Mouse (Mus musculus): ENCODE measurements around the gene Smarcd1. TPM values are rescaled to one million over a fixed set of nuclear protein-coding genes. Genes with fewer than 3 reads are reported as not detected.

The Smarcd1 gene
- polyA plus RNA-seq, 1 experiment: 30.9 TPM

DNA sequence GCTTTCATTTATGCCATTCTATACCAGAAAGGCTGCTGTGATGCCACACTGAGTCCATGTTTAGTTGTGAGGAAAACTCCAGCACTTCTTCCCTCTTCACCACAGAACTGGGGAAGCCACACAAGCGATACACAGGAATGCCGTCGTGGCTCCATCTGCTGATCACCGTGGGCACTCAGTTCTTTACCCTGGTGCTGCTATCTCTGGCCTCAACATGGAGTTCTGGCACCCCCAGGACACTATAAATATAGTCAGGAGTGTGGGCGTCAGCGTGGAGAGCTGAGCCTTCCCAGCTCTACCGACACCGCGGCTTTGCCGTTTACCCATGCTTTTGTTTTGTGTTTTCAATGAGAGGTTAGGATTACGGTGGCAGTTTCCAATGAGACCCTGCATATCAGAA is 34.7 kb downstream of the Smarcd1 start:
- Histone ChIP-seq H3K27me3 (ENCODE audit: control insufficient read depth, insufficient read depth, low read length) (no peaks in the 10 kb centered on the region), H3K4me1 (ENCODE audit: control insufficient read depth, insufficient read depth, low read length) (no peaks in the 10 kb centered on the region), H3K36me3 (ENCODE audit: control insufficient read depth, insufficient read depth, low read length) (peaks cover 1% of the 10 kb centered on the region; the same call in 1 of the 2 replicates), H3K4me3 (ENCODE audit: control insufficient read depth, low read depth, low read length) (no peak overlapping the region), H3K27ac (ENCODE audit: control insufficient read depth, insufficient read depth, low read depth, low read length) (no peak overlapping the region)
- TF ChIP-seq CTCF (IDR thresholded peaks at IDR 0.05; ENCODE audit: control insufficient read depth, insufficient read depth, insufficient replicate concordance, low read depth, low read length) (no peak), POLR2A (IDR thresholded peaks at IDR 0.05; ENCODE audit: control insufficient read depth, low read depth, low read length) (no peak)

DNA sequence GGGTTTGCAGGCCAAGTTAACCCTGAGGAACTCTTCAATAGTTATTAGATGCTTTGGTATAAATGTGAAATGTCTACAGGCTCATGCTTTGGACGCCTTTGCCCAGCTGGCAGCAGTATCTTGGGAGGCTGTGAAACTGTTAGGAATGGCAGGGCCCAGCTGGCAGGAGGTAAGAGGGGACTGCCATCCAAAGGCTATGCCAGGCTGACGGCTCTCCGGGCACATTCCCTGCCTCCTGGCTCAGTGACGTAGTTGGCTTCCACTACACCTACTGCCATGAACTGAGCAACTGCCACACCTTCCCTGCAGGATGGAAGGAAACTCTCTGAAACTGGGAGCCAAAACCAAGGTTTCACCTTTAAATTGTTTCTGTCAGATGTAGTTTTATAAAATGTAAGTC is 38.3 kb downstream of the Smarcd1 start:
- H3K36me3 ChIP-seq (ENCODE audit: control insufficient read depth, insufficient read depth, low read length): no peaks in the 10 kb centered on the region; the same call in none of the 2 replicates
- H3K4me1 ChIP-seq (ENCODE audit: control insufficient read depth, insufficient read depth, low read length): no peaks in the 10 kb centered on the region
- H3K27me3 ChIP-seq (ENCODE audit: control insufficient read depth, insufficient read depth, low read length): no peaks in the 10 kb centered on the region
- no peak overlapping the region for H3K27ac ChIP-seq (ENCODE audit: control insufficient read depth, insufficient read depth, low read depth, low read length)
- no peak overlapping the region for H3K4me3 ChIP-seq (ENCODE audit: control insufficient read depth, low read depth, low read length)
- TF ChIP-seq CTCF (IDR thresholded peaks at IDR 0.05; ENCODE audit: control insufficient read depth, insufficient read depth, insufficient replicate concordance, low read depth, low read length) (no peak), POLR2A (IDR thresholded peaks at IDR 0.05; ENCODE audit: control insufficient read depth, low read depth, low read length) (no peak)

DNA sequence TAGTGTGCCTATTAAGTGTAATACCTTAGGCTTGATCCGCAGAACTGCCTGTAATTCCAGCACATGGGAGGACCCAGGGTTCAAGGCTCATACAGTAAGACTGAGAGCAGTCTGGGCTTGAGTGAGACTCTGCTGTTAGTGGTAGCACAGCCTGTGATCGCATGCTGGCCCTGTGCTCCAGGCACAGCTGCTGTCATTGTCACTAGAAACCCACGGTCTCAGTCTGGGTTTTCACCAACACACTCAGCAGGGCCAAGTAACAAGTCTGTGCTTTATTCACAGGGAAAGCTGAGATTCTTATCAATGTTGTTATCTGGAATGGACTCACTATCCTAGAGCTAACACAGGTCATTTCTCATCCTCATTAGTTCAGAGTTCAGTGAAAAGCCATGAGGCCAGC is 52.3 kb downstream of the Smarcd1 start:
- Histone ChIP-seq H3K27ac (ENCODE audit: control insufficient read depth, insufficient read depth, low read depth, low read length) (no peak overlapping the region), H3K27me3 (ENCODE audit: control insufficient read depth, insufficient read depth, low read length) (no peaks in the 10 kb centered on the region), H3K36me3 (ENCODE audit: control insufficient read depth, insufficient read depth, low read length) (no peaks in the 10 kb centered on the region), H3K4me3 (ENCODE audit: control insufficient read depth, low read depth, low read length) (no peak overlapping the region), H3K4me1 (ENCODE audit: control insufficient read depth, insufficient read depth, low read length) (no peaks in the 10 kb centered on the region)
- TF ChIP-seq CTCF (IDR thresholded peaks at IDR 0.05; ENCODE audit: control insufficient read depth, insufficient read depth, insufficient replicate concordance, low read depth, low read length): no peak
- TF ChIP-seq POLR2A (IDR thresholded peaks at IDR 0.05; ENCODE audit: control insufficient read depth, low read depth, low read length): no peak

Other genes starting within 250 kb of the Smarcd1 start
- 3.9 and 4.4 TPM in 2 replicates for gene Nckap5l, start 244.4 kb upstream of the Smarcd1 start, polyA plus RNA-seq (2012; rRNA removed)
- 4.6 and 4.7 TPM in 2 replicates for gene Bcdin3d, start 227.4 kb upstream of the Smarcd1 start, polyA plus RNA-seq (2012; rRNA removed)
- 0.19 and 0.72 TPM in 2 replicates for gene Faim2, start 174.0 kb upstream of the Smarcd1 start, polyA plus RNA-seq (2012; rRNA removed)
- gene Aqp2, start 123.1 kb upstream of the Smarcd1 start, polyA plus RNA-seq (2012; rRNA removed): 13.8 and 16.9 TPM in 2 replicates
- gene Aqp5, start 111.3 kb upstream of the Smarcd1 start, polyA plus RNA-seq (2012; rRNA removed): 1.1 and 1.6 TPM in 2 replicates
- not detected in 2 replicates for gene Aqp6, start 100.7 kb upstream of the Smarcd1 start, polyA plus RNA-seq (2012; rRNA removed)
- 41.2 and 45.7 TPM in 2 replicates for gene Racgap1, start 50.5 kb upstream of the Smarcd1 start, polyA plus RNA-seq (2012; rRNA removed)
- 0.07 and 0.16 TPM in 2 replicates for gene Asic1, start 31.8 kb upstream of the Smarcd1 start, polyA plus RNA-seq (2012; rRNA removed)
- not detected in 2 replicates for gene Gm17349, start 3.4 kb downstream of the Smarcd1 start, polyA plus RNA-seq (2012; rRNA removed)
- 16.6 and 16.9 TPM in 2 replicates for gene Gpd1, start 15.4 kb downstream of the Smarcd1 start, polyA plus RNA-seq (2012; rRNA removed)
- 50.5 and 51.6 TPM in 2 replicates for gene Cox14, start 23.5 kb downstream of the Smarcd1 start, polyA plus RNA-seq (2012; rRNA removed)
- gene Cers5, start 70.8 kb downstream of the Smarcd1 start, polyA plus RNA-seq (2012; rRNA removed): 19.4 and 23.4 TPM in 2 replicates
- gene Lima1, start 173.3 kb downstream of the Smarcd1 start, polyA plus RNA-seq (2012; rRNA removed): 3.8 and 4.1 TPM in 2 replicates

Measured in testis, adult 2 months (tissue).